Mouse (Mus musculus): ENCODE results near the gene Ercc4. TPM values are rescaled to one million over a fixed set of nuclear protein-coding genes. Genes with fewer than 3 reads are reported as not detected.

Gene Ercc4
- polyA plus RNA-seq, 1 experiment: 24.5 TPM

- no peak for DNase-seq
- 88% methylated on average over 5 of the region's 5 CpGs for WGBS
- Histone ChIP-seq H3K4me3 (ENCODE audit: control insufficient read depth, insufficient read depth, low read length) (no peak overlapping the region), H3K27me3 (ENCODE audit: control insufficient read depth, insufficient read depth, low read length) (0 out of 2 replicates have a peak, but pooled peaks cover 4% of the 10 kb centered on the region), H3K27ac (ENCODE audit: control insufficient read depth, insufficient read depth, low read length) (no peak overlapping the region), H3K4me1 (replicated peaks; ENCODE audit: control insufficient read depth, insufficient read depth, low read length) (peaks cover 9% of the 10 kb centered on the region), H3K36me3 (ENCODE audit: control insufficient read depth, insufficient read depth, low read length) (no peaks in the 10 kb centered on the region)
- TF ChIP-seq POLR2A (IDR thresholded peaks at IDR 0.05; ENCODE audit: control insufficient read depth, extremely low read depth, insufficient read depth, low read length, poor library complexity): no peak
- no peak for TF ChIP-seq CTCF (IDR thresholded peaks at IDR 0.05; ENCODE audit: borderline replicate concordance, control insufficient read depth, extremely low read depth, insufficient read depth, low read length, poor library complexity)
Measured at GRCm38 (mm10) chr16:13161516-13161915, 52.0 kb downstream of the Ercc4 start.

DNA sequence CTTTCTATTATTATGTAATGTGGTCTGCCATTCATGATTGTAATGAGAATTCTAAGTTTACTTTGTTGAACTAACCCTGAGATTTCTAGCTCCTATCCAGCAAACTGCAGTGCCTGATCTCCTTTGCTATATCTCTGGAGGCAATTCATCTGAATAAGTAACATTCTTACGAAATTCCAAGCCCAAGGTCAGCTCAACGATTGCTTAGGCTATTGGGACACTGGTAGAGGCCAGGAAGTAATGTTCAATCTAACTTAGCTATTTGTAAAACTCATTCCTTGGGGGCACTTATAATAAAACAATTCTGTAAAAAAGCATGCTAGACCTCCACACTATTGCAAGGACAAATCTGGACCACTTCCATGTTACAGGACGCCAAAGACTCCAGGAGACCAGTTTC is 58.2 kb downstream of the Ercc4 start:
- 91% methylated on average over 3 of the region's 3 CpGs for WGBS

GRCm38 (mm10) chr16:13173055-13173742 is 63.7 kb downstream of the Ercc4 start:
- no peak overlapping the region for H3K4me3 ChIP-seq (ENCODE audit: control insufficient read depth, insufficient read depth, low read length)
- TF ChIP-seq POLR2A (IDR thresholded peaks at IDR 0.05; ENCODE audit: control insufficient read depth, extremely low read depth, insufficient read depth, low read length, poor library complexity) (no peak), CTCF (IDR thresholded peaks at IDR 0.05; ENCODE audit: borderline replicate concordance, control insufficient read depth, extremely low read depth, insufficient read depth, low read length, poor library complexity) (no peak)
- no peak for DNase-seq
- WGBS: 97% methylated on average over 5 of the region's 5 CpGs
- H3K27me3 ChIP-seq (ENCODE audit: control insufficient read depth, insufficient read depth, low read length): no peaks in the 10 kb centered on the region
- H3K4me1 ChIP-seq (replicated peaks; ENCODE audit: control insufficient read depth, insufficient read depth, low read length): no peaks in the 10 kb centered on the region
- H3K36me3 ChIP-seq (ENCODE audit: control insufficient read depth, insufficient read depth, low read length): no peaks in the 10 kb centered on the region
- no peak overlapping the region for H3K27ac ChIP-seq (ENCODE audit: control insufficient read depth, insufficient read depth, low read length)

More for the DNA sequence above, 58.2 kb downstream of the Ercc4 start:
- TF ChIP-seq POLR2A (IDR thresholded peaks at IDR 0.05; ENCODE audit: control insufficient read depth, extremely low read depth, insufficient read depth, low read length, poor library complexity): no peak
- no peak for TF ChIP-seq CTCF (IDR thresholded peaks at IDR 0.05; ENCODE audit: borderline replicate concordance, control insufficient read depth, extremely low read depth, insufficient read depth, low read length, poor library complexity)
- no peaks in the 10 kb centered on the region for H3K36me3 ChIP-seq (ENCODE audit: control insufficient read depth, insufficient read depth, low read length)
- no peak overlapping the region for H3K4me3 ChIP-seq (ENCODE audit: control insufficient read depth, insufficient read depth, low read length)
- no peak for DNase-seq
- no peaks in the 10 kb centered on the region for H3K27me3 ChIP-seq (ENCODE audit: control insufficient read depth, insufficient read depth, low read length)
- H3K4me1 ChIP-seq (replicated peaks; ENCODE audit: control insufficient read depth, insufficient read depth, low read length): no peaks in the 10 kb centered on the region
- H3K27ac ChIP-seq (ENCODE audit: control insufficient read depth, insufficient read depth, low read length): no peak overlapping the region

DNA sequence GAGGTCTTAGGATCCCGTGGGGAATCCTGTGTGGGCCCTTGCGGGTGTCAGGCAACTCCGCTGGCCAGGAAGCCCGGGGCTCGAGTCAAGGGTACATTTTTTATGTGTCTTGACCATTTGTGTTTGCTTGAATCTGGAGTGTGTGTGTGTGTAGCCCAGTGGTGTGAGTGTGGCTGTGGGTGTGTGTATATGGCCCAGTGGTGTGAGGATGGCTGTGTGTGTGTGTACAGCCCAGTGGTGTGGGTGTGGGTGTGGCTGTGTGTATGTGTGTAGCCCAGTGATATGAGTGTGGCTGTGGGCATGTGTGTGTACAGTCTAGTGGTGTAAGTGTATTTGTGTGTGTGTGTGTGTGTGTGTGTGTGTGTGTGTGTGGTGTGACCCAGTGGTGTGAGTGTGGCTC is 73.0 kb downstream of the Ercc4 start:
- no peaks in the 10 kb centered on the region for H3K27me3 ChIP-seq (ENCODE audit: control insufficient read depth, insufficient read depth, low read length)
- no peaks in the 10 kb centered on the region for H3K4me1 ChIP-seq (replicated peaks; ENCODE audit: control insufficient read depth, insufficient read depth, low read length)
- no peaks in the 10 kb centered on the region for H3K36me3 ChIP-seq (ENCODE audit: control insufficient read depth, insufficient read depth, low read length)
- TF ChIP-seq CTCF (IDR thresholded peaks at IDR 0.05; ENCODE audit: borderline replicate concordance, control insufficient read depth, extremely low read depth, insufficient read depth, low read length, poor library complexity): no peak
- no peak for TF ChIP-seq POLR2A (IDR thresholded peaks at IDR 0.05; ENCODE audit: control insufficient read depth, extremely low read depth, insufficient read depth, low read length, poor library complexity)
- WGBS: 96% methylated on average over 5 of the region's 5 CpGs
- DNase-seq: no peak
- H3K4me3 ChIP-seq (ENCODE audit: control insufficient read depth, insufficient read depth, low read length): no peak overlapping the region
- no peak overlapping the region for H3K27ac ChIP-seq (ENCODE audit: control insufficient read depth, insufficient read depth, low read length)

DNA sequence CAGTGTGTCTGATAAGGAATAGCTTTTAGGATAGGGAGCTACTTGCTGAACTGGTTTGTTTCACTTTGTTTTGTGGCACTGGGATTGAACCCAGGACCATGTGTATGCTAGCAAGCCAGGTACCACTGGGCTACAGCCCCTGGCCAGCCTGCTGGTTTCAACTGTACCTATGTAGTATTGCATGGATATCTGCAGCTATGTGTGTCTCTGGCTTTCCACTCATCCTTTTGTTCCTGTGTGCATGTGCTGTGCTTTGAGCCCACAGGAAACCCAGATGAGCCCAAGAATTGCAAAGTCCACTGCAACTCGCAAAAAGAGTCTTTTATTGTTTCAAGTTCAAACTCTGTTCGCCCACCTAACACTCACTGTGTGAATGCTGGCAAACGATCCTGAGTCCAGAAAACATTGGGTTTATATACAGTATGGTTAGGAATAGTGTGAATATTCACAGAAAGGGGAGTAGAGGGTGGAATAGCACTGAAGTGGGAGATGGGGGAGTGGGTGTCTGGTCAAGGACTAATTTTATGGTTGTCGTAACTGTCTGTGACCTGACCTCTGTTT is 73.8 kb downstream of the Ercc4 start:
- 90% methylated on average over 4 of the region's 4 CpGs for WGBS
- H3K4me3 ChIP-seq (ENCODE audit: control insufficient read depth, insufficient read depth, low read length): no peak overlapping the region
- TF ChIP-seq CTCF (IDR thresholded peaks at IDR 0.05; ENCODE audit: borderline replicate concordance, control insufficient read depth, extremely low read depth, insufficient read depth, low read length, poor library complexity) (no peak), POLR2A (IDR thresholded peaks at IDR 0.05; ENCODE audit: control insufficient read depth, extremely low read depth, insufficient read depth, low read length, poor library complexity) (no peak)
- no peak overlapping the region for H3K27ac ChIP-seq (ENCODE audit: control insufficient read depth, insufficient read depth, low read length)
- H3K36me3 ChIP-seq (ENCODE audit: control insufficient read depth, insufficient read depth, low read length): no peaks in the 10 kb centered on the region
- no peak for DNase-seq
- H3K4me1 ChIP-seq (replicated peaks; ENCODE audit: control insufficient read depth, insufficient read depth, low read length): no peaks in the 10 kb centered on the region
- H3K27me3 ChIP-seq (ENCODE audit: control insufficient read depth, insufficient read depth, low read length): no peaks in the 10 kb centered on the region

- 93% methylated on average over 3 of the region's 3 CpGs for WGBS
- Histone ChIP-seq H3K4me1 (replicated peaks; ENCODE audit: control insufficient read depth, insufficient read depth, low read length) (no peaks in the 10 kb centered on the region), H3K4me3 (ENCODE audit: control insufficient read depth, insufficient read depth, low read length) (no peak overlapping the region), H3K27me3 (ENCODE audit: control insufficient read depth, insufficient read depth, low read length) (no peaks in the 10 kb centered on the region), H3K36me3 (ENCODE audit: control insufficient read depth, insufficient read depth, low read length) (no peaks in the 10 kb centered on the region), H3K27ac (ENCODE audit: control insufficient read depth, insufficient read depth, low read length) (no peak overlapping the region)
- TF ChIP-seq POLR2A (IDR thresholded peaks at IDR 0.05; ENCODE audit: control insufficient read depth, extremely low read depth, insufficient read depth, low read length, poor library complexity): no peak
- no peak for TF ChIP-seq CTCF (IDR thresholded peaks at IDR 0.05; ENCODE audit: borderline replicate concordance, control insufficient read depth, extremely low read depth, insufficient read depth, low read length, poor library complexity)
- no peak for DNase-seq
Measured at GRCm38 (mm10) chr16:13184381-13184780, 74.9 kb downstream of the Ercc4 start.
